Mouse (Mus musculus) 3T3-L1 (cell line): ENCODE data around the gene Gm45837.

ENCODE experiments used
- DNase-seq: peaks from one replicate; pipeline ENCODE4 v3.0.0-alpha.2; 2015; ENCODE audit warnings: low read depth, low spot score

Gene Gm45837

DNA sequence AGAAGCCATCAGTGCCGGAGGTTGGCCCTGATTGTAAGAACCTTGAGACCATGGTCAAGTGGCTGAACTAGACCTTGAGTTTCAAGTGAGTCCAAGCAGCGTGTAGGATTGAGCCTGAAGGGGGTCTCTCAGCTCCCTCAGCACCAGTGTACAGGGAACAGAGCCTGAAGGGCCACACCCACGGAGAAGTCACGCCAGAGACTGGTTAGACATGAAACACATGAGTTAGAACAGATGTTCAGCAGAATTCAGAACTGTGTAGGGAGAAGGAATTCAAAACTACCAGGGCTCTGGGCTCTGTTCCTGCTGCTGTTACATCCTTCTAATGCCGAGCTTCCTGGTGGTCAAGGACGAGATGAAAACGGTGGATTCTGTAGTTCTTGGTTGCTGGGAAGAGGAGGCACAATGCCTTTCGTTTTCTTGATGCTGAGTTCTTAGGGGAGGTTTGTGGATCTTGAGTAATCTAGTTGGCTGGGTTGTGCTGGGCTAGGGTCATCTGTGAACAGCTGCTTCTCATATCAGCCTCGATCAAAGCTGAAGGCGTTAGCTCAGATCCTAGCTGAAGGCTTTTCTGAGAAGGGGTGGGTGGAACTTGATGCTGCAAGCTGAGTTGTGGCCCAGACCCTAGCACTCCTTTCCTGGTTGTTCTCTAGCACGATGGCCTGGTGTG is at the start of gene Gm45837:
TSS of gene Gm45837 (plus strand) at position 620 of the 670 bp plus-strand sequence.
- no peak for DNase-seq

DNA sequence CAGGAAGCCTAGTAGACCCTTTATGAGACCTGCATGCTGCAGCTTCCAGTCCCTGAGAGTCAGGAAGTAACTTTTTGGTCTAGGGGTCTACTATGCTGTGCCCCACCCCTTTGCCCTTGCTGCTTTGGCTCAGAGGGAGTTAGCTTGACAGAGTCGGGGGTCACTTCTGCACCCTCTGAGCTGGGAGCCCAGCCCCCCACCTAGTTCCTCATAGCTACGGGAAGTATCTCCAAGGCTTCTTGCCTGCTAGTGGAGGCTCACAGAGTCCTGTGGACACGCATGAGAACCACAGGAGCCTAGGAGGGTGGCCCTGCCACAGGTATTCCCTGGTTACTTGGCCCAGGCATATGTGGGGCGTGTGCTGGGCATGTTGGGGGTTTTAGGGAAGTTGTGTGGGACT is 49.7 kb upstream of the Gm45837 start:
- DNase-seq: no peak

DNA sequence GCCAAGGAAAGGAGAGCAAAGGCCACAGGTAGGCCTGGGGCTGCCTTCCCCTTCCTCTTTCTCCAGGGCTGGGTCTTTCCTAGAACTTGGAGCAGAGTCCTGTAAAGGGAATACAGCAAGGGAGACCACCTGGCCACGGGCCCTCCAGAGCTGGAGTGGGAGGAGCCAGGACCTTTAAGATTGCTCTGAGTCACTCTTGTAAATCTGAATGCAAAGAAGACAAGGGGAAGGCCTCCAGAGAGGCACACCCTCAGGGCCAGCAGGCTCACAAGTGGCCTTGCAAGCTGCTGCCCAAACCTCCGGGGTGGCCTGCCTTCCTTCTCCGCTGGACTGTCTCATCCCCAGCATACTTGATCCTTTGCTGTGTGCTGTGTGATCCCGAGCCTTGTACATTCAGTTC is 48.9 kb upstream of the Gm45837 start:
- peak; percentile 40 for DNase-seq

DNA sequence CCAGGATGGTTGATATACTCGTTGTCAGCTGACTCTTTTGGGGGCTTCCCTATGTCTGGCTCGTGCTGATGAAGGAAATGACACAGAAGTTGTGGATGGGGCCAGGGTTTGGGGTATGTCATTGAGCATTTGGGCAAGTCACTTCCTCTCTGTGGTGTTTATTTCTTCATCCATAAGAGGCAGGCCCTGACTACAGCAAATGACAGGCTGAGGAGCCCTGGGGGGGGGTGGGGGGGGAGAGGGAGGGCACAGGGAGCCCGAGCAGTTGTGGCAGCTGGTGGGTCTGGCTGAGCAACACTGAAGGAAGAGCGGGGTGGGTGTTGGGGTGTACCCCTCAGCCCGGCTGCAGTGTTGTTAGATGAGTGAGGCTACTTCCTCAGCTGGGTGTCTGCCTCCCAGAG is 47.9 kb upstream of the Gm45837 start:
- DNase-seq: no peak

DNA sequence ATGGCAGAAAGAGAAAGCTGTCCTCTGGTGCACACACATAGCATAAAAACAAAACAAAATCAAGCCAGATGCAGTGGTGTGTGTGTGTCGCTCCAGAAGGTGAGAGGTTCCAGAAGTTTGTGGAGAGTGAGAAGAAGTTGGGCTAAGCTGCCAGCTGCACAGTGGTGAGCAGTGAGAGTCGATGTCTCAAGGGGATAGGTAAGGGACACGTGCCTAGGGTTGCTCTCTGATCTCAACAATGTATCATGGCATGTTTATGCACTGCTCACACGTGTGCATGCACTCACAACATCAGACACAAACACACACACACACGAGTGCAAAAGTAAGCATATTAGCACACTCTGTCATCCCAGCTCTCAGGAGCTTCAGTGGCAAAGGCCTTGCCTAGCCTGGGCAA is 46.8 kb upstream of the Gm45837 start:
- no peak for DNase-seq

DNA sequence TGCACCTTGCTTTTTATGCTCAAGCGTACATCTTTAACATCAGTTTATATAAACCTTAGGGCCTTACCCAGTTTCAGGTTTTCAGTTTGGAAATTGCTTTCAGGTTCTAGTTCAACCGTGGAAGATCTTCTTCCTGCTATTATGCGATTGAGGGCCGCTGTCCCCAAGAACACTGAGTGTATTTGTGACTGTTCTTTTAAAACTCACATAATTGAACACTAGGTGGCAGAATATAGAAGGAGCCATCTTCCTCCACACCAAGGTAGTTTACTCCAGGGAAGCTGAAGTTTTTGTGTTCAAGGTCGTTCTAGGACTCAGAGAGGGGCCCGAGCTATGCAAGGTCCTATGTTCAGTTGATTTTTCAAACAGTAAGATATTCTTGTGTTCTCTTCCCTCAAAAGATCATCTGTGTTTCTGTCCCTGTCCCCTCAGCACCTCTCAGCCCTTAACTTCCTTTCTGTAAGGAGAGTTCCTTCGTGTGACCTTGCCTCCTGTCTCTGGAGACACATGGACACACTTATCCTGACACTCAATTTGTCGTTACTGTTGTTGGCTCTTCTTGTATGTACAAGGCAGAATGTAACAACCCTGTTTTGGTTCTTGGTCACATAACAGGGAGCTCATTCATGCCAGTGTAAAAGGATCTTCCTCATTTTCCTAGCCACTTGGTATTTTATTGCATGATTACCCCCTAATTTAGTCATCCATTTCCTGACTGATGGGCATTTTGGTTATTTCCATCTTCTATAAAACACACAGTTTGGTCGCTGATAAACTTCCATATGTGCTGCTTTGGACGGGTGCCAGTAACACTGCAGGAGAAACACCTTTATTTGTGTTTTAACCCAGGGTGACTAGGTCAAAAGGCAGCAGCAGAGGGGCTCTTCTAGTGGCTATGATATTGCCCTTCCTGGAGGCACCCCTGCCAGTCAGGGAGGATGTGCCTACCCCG is 42.5 kb upstream of the Gm45837 start:
- DNase-seq: no peak

DNA sequence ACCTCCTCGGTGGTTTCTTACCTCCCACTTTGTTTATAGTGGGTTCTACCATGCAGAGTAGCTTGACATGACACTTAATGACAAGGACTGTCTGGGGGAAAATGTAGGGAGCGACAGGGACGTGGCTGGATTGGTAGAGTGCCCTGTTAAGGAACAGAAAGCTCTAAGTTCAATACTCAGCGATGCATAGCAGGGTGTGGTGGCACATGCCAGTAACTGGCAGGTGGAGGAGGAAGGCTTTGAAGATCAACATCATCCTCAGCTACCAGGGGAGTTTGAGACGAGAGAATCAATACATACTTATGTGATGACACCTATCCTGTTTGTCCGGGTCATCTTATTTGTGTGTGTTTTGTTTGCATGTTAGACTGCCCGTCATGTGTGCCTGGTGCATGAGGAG is 41.0 kb upstream of the Gm45837 start:
- no peak for DNase-seq

DNA sequence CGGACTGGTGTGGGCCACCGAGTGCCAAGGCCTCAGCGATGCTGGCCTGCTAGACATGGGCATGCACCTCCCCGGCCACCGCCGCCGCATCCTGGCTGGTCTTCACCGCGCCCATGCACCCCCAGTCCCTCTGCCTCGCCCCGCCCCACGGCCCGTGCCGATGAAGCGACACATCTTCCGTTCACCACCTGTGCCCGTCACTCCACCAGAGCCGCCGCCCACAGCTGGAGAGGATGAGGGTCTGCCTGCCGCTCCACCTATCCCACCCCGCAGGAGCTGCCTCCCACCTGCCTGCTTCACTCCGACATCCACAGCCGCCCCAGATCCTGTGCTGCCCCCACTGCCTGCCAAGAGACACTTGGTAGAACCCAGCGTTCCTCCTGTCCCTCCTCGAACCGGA is 37.6 kb upstream of the Gm45837 start:
- DNase-seq: no peak

DNA sequence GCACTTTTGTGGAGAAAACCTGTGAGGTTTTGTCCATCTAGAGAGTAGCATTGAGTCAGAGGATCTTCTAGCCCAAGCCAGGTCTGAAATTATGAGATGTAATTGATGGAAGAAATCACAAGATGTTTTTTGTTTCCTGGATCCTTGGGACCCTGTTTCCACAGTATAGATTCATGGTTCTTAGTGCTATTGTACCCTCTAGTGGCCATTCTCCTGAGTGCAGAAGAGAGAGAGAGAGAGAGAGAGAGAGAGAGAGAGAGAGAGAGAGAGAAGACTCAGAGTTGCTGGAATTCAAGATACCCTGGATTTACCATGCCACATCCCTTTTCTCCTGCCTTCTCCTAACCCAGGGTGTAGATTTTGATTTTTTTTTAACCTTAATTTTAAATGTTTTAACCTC is 36.5 kb upstream of the Gm45837 start:
- DNase-seq: peak; percentile 70

DNA sequence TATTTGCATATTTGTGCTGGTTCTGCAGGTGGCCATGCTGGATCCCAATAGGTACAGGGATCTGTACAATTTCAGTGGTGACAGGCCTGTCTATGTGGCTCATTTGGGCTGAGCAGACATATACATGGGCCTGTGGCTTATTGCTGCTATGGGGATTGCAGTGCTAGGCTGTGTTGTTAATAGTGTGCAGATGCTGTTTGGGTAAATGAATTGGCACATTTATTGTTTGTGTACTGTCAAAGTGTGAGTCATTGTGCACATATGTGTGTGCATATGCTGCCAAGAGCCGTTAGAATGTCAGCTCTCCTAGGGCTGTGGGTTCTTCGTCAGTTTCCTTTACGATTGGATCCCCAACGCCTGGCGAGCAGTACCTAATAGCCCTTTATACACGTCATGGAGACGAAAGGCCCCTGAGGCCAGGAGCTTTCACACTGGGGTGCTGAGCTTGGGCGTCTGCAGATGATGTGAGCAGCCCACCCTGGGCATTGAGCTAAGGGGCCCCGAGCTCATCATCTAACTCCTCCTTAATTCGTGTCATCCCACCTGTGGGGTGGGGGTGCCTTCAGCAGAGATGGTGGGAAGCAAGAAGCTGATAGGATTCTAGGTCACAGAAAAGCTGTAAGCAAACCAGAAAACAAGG is 33.9 kb upstream of the Gm45837 start:
- DNase-seq: peak; percentile 29

DNA sequence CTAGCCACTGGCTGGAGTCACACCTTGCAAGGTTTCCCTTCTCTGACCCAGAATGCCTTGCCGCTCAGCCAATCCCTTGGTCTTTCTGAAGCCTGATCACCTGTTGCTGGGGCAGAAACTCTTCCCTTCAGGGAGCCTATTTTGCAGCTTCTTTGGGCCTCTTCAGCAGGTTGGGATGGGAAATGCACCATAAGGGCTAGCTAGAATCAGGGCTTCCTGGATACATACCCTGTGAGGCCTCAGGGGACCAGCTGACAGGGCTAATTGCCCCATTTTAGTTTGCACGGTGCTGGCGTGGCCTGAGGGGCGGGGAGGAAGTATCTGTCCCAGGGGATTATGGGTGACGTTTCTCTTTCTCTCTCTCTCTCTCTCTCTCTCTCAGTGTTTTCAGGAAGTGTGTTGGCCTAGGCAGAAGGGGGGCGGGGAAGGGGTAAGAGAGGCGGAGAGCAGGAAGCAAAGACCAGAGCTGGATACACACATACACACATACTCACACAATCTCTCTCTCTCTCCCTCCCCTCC is 32.9 kb upstream of the Gm45837 start:
- no peak for DNase-seq

DNA sequence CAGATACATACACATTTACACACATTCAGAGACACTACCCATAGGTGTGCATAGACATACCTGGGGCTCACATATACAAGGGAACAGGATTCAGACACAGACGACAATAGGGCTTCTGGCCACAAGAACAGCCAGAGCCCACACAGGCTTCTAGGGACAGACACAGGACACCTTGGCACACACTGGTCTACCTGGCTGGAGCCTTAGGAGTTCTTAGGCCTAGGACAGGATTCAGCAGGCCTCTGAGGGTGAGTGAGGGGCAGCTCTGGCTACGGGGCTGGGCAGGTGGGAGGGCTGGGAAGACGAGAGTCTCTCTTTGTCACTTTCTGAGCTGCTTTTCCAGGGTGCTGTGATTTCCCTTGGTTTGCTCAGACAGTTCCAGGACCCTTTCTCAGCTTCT is 32.4 kb upstream of the Gm45837 start:
- no peak for DNase-seq

DNA sequence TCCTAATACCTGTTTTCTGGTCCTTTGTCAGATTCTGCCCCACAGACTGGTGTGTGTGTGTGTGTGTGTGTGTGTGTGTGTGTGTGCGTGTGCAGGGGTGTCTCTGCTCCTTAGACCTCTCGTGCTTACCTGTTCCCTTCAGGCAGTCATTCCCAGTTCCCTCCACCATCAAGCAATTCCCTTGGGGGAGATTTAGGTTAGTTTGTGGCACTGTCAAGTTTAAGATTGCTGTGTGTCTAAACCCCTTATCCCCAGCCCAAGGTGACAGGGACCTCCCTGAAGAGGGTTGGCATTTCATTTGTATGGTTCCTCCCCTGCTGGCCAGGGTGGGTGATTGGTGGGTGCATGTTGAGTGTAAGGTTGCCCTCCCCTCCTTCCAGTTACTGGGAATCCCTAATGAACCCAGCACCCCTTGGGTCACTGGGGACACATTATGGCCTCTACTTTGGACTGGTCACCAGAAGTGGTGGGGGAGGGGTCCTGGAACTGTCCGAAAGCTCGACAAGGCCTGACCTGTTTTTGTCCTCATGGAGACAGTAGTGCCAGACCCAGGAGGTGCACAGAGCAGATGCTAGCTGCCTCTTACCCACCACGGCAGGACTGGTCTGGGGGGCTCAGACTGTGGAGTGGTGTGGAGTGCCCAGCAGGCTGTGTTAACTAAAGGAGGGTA is 31.8 kb upstream of the Gm45837 start:
- no peak for DNase-seq

DNA sequence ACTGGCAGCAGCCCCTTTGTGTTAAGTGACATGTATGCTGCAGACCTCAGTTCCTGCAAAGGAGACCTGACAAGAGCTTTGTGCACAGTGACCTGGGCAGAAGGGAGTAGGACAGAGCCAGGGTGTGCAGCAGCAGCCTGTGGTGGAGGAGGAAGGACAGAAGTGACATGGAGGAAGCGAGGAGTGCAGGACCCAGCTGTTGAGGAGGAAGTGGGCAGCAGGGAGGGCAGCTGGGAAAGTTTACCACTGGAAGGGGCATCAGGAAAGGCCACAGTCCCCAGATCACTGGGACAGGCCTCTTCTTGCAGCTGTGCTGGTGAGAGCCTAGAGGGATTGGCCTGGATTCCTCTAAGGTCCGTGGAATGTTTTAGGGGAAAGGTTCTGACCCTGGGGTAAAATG is 31.0 kb upstream of the Gm45837 start:
- no peak for DNase-seq

DNA sequence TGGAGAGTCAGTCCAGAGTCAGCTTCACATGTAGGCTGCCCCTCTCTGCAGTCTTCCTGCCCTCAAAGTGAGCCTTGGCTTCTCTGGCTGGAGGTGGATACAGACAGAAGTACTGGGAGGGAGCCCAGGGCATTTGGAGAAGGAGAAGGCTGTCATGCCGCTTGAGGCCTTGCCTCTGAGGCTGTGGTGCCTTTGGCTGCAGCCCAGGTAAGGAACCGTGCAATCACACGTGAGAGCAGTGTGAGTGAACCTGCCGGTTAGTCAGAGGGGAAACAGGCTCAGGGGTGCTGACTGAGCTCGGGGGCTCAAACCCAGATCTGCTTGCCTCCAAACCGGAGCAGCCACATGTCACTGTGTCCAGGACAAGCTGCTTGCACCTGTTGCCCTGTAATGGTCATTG is 29.2 kb upstream of the Gm45837 start:
- no peak for DNase-seq

DNA sequence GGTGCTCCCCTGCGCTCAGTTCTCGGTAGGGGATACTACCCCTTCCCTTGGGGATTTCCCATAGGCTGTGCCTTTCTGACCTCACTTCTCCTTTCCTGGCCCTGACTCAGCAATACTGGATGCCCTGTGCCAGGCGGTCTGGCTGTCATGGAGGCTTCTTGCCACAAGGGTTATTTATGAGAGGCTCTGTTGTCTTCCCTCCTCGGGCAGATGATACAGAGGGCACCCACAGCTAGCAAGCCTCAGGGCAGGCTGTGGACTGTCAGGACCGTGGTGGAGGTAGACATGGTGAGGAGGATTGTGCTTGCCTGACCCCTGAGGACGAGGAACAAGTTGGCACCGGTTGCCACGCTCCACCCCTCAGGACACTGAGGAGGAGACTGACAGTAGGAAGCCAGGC is 28.3 kb upstream of the Gm45837 start:
- peak; percentile 25 for DNase-seq

DNA sequence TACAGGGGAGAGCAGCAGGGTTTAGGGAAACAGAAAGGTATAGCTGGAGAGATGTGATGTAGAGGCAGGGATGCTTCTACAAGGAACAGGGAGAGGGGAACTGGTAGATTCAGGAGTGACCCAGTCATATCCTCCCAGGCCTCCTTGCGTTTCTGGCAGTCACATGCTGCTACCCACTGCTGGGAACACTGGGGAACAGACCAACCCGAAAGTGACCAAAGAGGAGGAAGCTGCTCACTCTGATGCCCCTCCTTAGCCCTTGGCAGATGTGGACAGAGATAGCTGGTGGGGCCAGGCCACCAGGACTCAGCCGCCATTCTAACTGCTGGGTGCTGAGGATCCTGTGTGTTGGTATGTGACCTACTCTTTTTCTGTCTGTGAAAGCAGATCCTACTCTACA is 26.9 kb upstream of the Gm45837 start:
- no peak for DNase-seq

DNA sequence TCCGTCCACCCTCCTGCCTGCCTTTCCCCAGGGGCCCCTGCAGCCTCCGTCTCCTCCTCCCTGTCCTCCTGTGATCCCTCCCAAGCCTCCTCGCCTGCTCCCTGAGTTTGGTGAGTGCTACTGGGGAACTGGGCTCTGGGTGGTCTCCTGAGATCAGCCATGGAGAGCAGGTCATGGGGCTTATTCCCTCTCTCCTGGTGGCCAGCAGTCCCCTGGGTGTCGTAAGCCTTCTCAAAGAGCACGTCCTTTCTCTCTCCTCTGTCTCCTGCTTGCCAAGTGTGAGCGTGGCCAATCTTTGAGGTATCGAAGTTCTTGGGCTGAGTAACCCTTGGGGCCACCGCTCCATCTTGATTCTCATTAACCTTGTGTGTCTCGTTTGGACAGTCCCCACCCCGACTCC is 25.8 kb upstream of the Gm45837 start:
- DNase-seq: no peak

DNA sequence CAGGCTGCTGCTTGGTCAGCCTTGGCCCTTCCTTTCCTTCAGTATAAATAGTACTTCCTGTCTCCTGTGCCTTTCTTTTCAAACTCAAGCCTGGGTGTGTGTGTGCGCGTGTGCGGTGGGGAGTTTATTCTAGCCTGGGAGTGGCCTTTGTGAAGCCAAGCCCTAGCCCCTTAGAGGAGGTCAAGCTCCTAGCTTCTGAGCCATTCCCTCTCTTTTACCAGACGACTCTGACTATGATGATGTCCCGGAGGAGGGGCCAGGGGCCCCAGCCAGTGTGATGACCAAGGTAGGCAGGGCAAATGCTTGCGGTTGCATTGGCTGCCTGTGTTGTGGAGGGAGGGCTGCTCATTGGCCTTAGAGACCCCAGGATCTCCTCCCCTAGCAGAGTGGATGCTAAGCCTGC is 25.4 kb upstream of the Gm45837 start:
- no peak for DNase-seq

DNA sequence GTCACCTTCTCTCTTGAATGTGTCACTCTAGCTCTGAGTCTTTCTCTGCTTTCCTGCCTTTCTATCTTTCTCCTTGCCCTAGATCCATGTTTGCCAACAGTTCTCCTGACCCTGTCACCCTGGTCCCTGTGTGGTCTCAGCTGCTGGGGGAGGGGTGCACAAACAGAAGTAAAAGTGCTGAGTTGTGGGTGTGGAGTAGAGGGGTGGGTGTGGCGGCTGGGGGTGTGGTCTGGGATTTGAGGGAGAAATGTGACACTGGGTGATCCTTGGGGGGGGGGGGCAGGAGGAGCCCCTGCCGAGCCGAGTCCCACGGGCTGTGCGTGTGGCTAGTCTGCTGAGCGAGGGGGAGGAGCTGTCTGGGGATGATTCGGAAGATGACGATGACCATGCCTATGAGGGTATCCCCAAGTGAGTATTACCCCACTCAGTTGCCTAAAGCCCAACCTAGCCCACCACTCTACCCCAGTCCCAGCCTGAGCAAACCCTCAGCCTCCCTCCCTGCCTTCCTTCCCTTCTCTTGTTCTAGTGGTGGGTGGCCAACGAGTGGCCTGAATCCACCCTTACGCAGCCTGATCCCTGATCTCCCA is 24.7 kb upstream of the Gm45837 start:
- DNase-seq: no peak

DNA sequence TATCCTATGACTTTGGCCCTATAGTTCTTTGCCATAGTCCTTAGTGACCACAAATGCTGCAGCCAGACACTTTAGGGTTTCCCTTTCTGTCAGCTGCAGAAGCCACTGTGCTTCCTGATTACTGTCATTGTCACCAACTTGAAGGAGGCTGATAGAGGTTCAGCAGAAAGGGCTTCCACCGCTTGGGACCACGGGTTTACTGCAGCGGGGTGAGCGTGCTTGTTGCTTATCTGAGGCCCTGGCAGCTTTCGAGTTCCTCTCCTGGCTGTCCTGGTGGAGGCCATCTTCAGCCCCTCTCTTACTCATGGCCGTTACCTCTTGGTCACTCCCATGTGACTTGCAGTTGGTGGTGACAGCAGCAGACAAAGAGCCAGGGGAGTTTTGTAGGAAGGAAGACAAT is 21.4 kb upstream of the Gm45837 start:
- DNase-seq: no peak
